Mouse (Mus musculus) megakaryocyte, embryonic 14.5 days (primary cell): ENCODE data around the gene Rbm6. TPM values are rescaled to one million over a fixed set of nuclear protein-coding genes. Genes with fewer than 3 reads are reported as not detected.

Source experiments
- H3K27me3 ChIP-seq: replicated peaks from 2 replicates; pipeline ENCODE3; 2012; ENCODE audit warnings: inconsistent platforms
- H3K36me3 ChIP-seq: replicated peaks from 2 replicates; pipeline ENCODE3; 2012; ENCODE audit warnings: low read length, inconsistent platforms, mixed read lengths
- H3K4me1 ChIP-seq: 2 replicates; pipeline ENCODE4 v1.6.1; 2012; ENCODE audit warnings: inconsistent platforms
- H3K4me3 ChIP-seq: replicated peaks from 2 replicates; pipeline ENCODE3; 2012; ENCODE audit warnings: moderate library complexity, mild to moderate bottlenecking, inconsistent platforms
- H3K9me3 ChIP-seq: 2 replicates; pipeline ENCODE4 v1.6.1; 2012; ENCODE audit warnings: inconsistent platforms
- FLI1 ChIP-seq: IDR thresholded peaks from 2 replicates; pipeline ENCODE4 v1.6.1; 2012; ENCODE audit warnings: low read length, inconsistent platforms, mixed read lengths
- GATA1 ChIP-seq: IDR thresholded peaks from 3 replicates; pipeline ENCODE4 v1.6.1; 2012; ENCODE audit warnings: mixed read lengths, low read length, inconsistent platforms, borderline replicate concordance
- polyA plus RNA-seq: library from polyadenylated mRNA; stranded (reverse); fragments of >175 nt; gene quantifications from 2 replicates; pipeline ENCODE4 v1.2.3, GENCODE M21; 2012; ENCODE audit warnings: low replicate concordance; ENCODE audit not compliant: insufficient read depth

The Rbm6 gene
- polyA plus RNA-seq, 1 experiment = 14.7 TPM

DNA sequence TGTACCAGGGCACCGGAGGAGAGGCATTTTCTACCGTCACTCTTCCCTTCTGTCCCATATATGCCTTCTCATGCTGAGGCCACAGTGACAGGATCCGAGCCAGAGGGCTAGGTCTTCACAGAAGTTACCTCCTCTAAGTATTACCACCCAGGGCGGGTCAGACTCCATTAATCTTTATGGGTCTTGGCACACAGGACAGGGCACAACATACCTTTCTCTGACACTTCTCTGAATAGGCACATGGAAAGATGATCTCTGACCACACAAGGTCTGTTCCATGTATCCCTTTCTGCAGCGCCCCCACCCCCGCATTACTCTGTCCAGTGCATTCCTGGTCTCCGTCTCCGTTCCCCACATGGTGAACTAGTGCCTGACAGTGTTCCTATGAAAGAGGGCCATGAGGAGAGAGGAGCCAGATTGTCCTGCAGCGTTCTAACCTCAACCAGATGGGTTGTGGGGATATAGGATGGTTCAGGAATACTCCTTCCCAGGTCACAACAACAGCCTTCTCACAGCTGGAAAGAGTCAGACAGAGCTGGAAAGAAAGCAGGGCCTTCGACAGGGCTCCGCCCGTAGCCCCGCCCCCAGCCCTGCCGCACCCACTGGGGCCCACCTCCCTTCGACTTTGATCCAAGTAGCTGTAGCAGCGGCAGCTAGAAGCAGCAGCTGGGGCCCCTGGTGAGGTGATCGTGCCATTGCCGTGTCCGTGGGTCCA lies 33.4 kb upstream of the Rbm6 start, which contains the start of gene Mst1r:
TSS of gene Mst1r (plus strand) at position 622 of the 715 bp plus-strand sequence.
- H3K4me1 ChIP-seq = peaks cover 34% of the 10 kb centered on the region
- H3K9me3 ChIP-seq = no peaks in the 10 kb centered on the region
- peak within 1 kb of the TSS; percentile 75 for H3K4me3 ChIP-seq
- TF ChIP-seq FLI1 = no peak
- no peak for TF ChIP-seq GATA1
- H3K27me3 ChIP-seq = peaks cover 34% of the 10 kb centered on the region
- peaks cover 22% of the 10 kb centered on the region for H3K36me3 ChIP-seq

DNA sequence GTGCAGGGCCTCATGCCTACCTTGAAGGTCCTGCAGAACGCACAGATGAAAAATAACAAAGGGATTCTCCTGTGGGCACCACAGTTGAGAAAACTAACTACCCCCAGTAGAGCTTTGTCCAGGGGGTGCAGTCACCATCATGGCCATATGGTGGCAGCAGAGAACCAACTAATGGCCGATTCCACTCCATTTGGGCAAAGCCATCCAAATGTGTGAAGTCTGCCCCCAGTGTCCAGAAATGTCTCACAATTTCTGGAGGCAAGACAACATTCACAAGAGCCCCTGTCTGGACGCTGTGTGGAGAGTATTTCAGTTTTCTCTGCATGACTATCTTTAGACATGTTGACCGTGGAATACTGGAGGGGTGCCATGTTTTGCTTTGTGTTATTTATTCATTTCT lies 31.7 kb upstream of the Rbm6 start:
- no peak overlapping the region for H3K4me3 ChIP-seq
- peaks cover 34% of the 10 kb centered on the region for H3K4me1 ChIP-seq
- no peak for TF ChIP-seq GATA1
- no peak for TF ChIP-seq FLI1
- no peaks in the 10 kb centered on the region for H3K9me3 ChIP-seq
- H3K36me3 ChIP-seq = peaks cover 39% of the 10 kb centered on the region
- peaks cover 22% of the 10 kb centered on the region for H3K27me3 ChIP-seq

DNA sequence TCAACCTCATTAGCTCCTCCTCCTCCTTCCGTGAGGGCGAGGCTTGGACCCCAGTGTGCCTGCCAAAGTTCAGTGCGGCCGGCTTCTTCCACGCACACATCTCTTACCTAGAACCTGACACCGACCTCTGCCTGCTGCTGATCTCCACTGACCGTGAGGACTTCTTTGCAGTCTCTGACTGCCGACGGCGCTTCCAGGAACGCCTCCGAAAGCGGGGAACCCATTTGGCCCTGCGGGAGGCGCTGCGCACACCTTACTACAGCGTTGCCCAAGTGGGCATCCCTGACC lies 28.5 kb upstream of the Rbm6 start:
- no peak for TF ChIP-seq FLI1
- no peak for TF ChIP-seq GATA1
- peaks cover 20% of the 10 kb centered on the region for H3K4me1 ChIP-seq
- peaks cover 3% of the 10 kb centered on the region for H3K27me3 ChIP-seq
- no peak overlapping the region for H3K4me3 ChIP-seq
- peaks cover 65% of the 10 kb centered on the region for H3K36me3 ChIP-seq
- no peaks in the 10 kb centered on the region for H3K9me3 ChIP-seq

DNA sequence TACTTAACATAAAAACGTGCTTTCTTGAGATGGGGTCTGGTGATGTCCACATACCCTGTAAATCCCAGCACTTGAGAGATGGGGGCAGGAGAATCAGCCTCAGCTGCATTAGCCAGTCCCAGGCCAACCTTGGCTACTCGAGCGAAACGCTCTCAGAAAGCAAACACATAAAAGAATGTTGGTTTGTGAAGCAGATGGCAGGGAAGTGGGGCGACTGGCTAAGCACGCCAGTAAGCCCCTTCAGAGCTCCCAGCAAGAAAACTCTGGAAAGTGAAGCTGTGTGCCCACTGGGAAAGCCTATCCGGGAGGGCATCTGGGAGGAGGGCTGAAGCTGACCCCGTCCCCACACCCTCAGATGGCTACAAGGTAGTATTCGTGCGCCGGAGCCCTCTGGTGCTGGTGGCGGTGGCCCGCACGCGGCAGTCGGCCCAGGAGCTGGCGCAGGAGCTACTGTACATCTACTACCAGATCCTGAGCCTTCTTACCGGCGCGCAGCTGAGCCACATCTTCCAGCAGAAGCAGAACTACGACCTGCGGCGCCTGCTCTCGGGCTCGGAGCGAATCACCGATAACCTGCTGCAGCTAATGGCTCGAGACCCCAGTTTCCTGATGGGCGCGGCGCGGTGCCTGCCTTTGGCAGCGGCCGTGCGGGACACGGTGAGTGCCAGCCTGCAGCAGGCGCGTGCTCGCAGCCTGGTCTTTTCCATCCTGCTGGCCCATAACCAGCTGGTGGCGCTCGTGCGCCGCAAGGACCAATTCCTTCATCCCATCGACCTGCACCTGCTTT lies 28.0 kb upstream of the Rbm6 start:
- H3K4me1 ChIP-seq = peaks cover 15% of the 10 kb centered on the region
- H3K9me3 ChIP-seq = no peaks in the 10 kb centered on the region
- TF ChIP-seq FLI1 (no peak), GATA1 (no peak)
- H3K27me3 ChIP-seq = no peaks in the 10 kb centered on the region
- H3K4me3 ChIP-seq = no peak overlapping the region
- peaks cover 68% of the 10 kb centered on the region for H3K36me3 ChIP-seq

DNA sequence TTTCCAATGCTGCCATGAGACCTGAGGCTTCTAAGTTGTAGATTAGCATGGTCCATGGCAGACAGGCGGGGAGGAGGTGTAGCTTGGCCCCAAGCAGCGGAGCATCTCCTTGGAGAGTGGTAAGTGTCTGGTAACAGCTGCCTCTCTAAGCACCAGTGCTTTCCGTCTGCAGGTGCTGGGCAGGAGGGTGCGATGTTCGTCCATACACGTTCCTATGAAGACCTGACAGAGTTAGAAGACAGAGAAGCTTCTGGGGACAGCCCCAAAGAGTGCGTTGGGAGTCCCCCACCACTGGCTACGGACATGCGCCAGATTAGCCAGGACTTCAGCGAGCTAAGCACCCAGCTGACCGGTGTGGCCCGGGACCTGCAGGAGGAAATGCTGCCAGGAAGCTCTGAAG lies 26.8 kb upstream of the Rbm6 start:
- H3K4me3 ChIP-seq = no peak overlapping the region
- no peaks in the 10 kb centered on the region for H3K27me3 ChIP-seq
- H3K4me1 ChIP-seq = peaks cover 4% of the 10 kb centered on the region
- peaks cover 72% of the 10 kb centered on the region for H3K36me3 ChIP-seq
- TF ChIP-seq FLI1 = no peak
- no peak for TF ChIP-seq GATA1
- H3K9me3 ChIP-seq = no peaks in the 10 kb centered on the region

DNA sequence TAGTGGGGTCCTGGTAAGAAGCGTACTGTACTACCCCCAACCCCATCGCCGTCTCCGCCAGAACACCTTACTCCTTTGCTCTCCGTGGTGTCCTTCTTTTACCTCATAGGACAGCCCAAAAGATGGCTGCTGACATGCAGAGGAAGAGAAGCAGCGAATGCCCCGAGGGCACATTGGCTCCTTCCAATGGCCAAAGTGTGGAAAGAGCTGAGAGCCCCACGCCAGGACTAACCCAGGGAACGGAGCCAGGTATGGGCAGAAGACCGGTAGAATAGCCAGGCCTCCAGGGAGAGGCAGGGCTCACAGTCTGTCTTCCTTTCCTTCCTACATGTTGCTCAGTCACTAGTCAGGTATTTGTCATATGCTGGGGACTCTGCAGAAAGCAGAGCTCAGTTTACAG lies 25.5 kb upstream of the Rbm6 start:
- H3K4me3 ChIP-seq = no peak overlapping the region
- peaks cover 71% of the 10 kb centered on the region for H3K36me3 ChIP-seq
- no peaks in the 10 kb centered on the region for H3K9me3 ChIP-seq
- H3K27me3 ChIP-seq = no peaks in the 10 kb centered on the region
- peaks cover 8% of the 10 kb centered on the region; the same call in 1 of the 2 replicates for H3K4me1 ChIP-seq
- TF ChIP-seq GATA1 (no peak), FLI1 (no peak)

DNA sequence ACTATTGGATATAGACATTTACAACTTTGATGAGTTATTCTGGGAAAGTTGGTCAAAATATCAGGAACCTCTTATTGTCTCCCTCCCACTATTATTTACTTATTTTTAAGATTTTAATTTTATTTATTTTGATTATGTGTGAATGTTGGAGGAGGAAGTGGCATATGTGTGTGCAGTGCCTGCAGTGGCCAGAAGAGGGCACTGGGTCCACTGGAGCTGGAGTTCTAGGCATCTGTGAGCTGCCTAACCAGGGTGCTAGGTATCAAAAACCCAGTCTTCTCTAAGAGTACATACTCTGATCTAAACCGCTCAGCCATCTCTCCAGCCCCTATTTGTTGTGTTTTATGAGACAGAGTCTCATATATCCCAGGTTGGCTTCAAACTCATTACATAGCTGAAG lies 18.0 kb upstream of the Rbm6 start:
- H3K9me3 ChIP-seq = no peaks in the 10 kb centered on the region
- TF ChIP-seq FLI1 (no peak), GATA1 (no peak)
- peaks cover 32% of the 10 kb centered on the region for H3K36me3 ChIP-seq
- H3K4me3 ChIP-seq = no peak overlapping the region
- H3K4me1 ChIP-seq = peaks cover 29% of the 10 kb centered on the region
- H3K27me3 ChIP-seq = no peaks in the 10 kb centered on the region

DNA sequence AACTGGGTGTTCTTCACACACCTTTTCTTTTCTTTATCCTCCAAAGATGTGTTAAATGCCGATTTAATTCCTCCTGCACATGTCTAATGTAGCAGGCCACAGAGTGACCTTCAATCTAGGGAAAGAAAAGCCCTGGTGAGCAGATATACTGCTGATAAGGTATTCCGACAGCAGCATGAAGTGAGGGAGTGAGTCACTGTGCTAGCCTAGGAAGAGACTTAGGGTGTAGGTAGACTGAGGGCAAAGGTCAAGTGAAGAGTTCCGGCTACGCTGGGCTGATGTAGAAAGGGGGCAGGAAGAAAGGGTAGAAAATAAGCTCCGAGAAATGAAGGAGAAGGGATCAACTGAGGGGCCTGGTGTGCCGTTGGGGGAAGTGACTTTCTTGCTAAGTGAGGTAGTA lies 17.2 kb upstream of the Rbm6 start:
- no peaks in the 10 kb centered on the region for H3K27me3 ChIP-seq
- H3K4me3 ChIP-seq = no peak overlapping the region
- peaks cover 28% of the 10 kb centered on the region for H3K36me3 ChIP-seq
- peaks cover 29% of the 10 kb centered on the region for H3K4me1 ChIP-seq
- H3K9me3 ChIP-seq = no peaks in the 10 kb centered on the region
- TF ChIP-seq FLI1 = no peak
- no peak for TF ChIP-seq GATA1

DNA sequence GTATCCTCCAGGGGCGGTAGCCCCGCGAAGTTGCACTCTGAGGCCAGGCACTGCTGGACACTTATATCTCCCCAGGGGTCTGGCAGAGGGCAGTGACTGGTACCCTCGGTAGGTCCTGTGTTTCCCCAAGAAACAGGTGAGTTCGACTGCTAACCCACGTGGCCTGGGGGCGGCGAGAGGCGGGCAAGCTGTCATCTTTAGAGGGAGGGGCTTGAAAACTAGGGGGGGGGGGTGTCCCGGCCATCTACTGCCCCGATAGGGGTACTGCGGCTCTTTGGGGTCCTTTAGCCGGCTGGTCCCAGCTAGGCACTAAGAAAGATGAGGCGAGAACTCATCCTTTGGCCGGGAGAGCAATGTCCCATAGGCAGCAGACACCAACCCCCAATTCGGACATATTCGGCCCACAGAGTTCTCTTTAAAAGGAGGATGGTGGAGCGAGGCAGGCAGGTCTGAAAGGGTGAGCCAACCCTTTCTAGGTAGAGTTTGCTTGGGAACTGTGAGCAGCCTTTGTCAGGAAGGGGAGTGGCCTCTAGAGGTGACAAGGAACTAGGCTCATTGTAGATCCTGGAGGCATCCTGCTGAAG lies 15.3 kb upstream of the Rbm6 start:
- Histone ChIP-seq H3K27me3 (no peaks in the 10 kb centered on the region), H3K36me3 (peaks cover 26% of the 10 kb centered on the region), H3K4me3 (peak overlapping the region; percentile 96), H3K4me1 (peaks cover 24% of the 10 kb centered on the region), H3K9me3 (no peaks in the 10 kb centered on the region)
- TF ChIP-seq FLI1 = no peak
- TF ChIP-seq GATA1 = no peak

DNA sequence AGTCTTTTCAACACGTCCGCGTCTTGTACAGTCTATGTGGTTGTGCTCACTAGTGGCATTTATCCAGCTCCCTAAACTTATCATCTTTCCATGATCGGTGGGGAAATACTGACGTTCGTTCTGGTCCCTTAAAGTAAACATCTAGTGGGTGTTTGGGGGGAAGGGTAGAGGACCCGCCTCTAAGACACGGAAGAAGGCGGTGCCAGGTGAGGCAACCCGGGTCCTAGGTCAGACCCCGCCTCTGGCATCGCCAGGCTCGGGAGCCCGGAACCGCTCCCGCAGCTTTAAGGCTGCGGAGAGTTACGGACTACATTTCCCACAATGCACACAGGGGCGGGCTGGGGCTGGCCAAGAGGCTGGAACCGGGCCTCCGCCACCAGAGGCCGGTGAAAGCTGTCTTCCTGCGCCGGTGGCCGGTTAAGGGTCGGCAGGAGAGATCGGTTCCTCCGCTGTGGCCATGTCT lies 14.8 kb upstream of the Rbm6 start, which contains the start of gene Mon1a:
TSS of gene Mon1a (plus strand) at position 348 of the 463 bp plus-strand sequence.
- no peak for TF ChIP-seq GATA1
- no peak for TF ChIP-seq FLI1
- H3K9me3 ChIP-seq = no peaks in the 10 kb centered on the region
- no peaks in the 10 kb centered on the region for H3K27me3 ChIP-seq
- H3K4me1 ChIP-seq = peaks cover 24% of the 10 kb centered on the region
- H3K36me3 ChIP-seq = peaks cover 21% of the 10 kb centered on the region
- H3K4me3 ChIP-seq = peak within 1 kb of the TSS; percentile 96
